Mouse (Mus musculus) erythroblast, embryonic 14.5 days (primary cell): ENCODE results near the gene Gdpgp1.

Source experiments
- GATA1 ChIP-seq: IDR thresholded peaks from 2 replicates; pipeline ENCODE4 v1.6.1; 2012; ENCODE audit warnings: low read length, inconsistent platforms, mixed read lengths
- TAL1 ChIP-seq: IDR thresholded peaks from 3 replicates; pipeline ENCODE4 v1.6.1; 2012; ENCODE audit warnings: low read length, inconsistent platforms, mixed read lengths

DNA sequence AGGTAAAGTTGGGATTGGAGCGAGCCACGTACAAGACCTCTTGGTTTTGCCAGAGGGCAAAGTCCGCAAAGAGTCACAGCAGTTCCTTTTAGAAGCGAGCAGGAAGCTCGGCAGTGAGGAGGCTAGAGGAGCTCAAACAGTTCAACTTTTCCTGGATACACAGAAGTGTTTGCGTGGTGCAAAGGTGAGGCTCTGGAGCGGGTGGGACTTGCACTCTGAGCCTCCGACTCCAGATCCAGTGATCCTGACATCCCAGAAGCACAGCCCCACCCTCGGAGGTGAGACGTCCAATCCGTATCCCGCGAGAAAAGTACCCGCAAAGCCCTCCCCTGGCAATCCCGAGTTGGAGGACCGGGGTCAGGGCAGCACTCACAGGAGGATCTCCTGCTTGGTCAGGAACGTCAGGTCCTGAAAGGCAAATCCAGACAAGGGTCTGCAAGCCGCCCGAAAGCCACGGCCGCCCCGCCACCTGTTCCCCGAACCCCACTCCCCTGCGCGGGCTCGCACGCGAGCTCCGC, 635 bp upstream of the Gdpgp1 start:
- TF ChIP-seq GATA1 (no peak), TAL1 (no peak)
